Mouse (Mus musculus) embryonic facial prominence, embryonic 14.5 days (tissue): Measurements from ENCODE around the gene Tmem106b. TPM values are rescaled to one million over a fixed set of nuclear protein-coding genes. Genes with fewer than 3 reads are reported as not detected.
A peak's percentile ranks its signal among the peaks of the same experiment; 100 is the strongest.

Experiments used
- ATAC-seq: fragments of 200-750 bp; cut with Nextera tagmentation; 2 replicates; pipeline ENCODE4 v1.8.0; 2017; ENCODE audit warnings: low read depth, moderate number of reproducible peaks, moderate TSS enrichment
- DNase-seq: peaks from one replicate; pipeline ENCODE4 v3.0.0-alpha.2; 2015; ENCODE audit warnings: low spot score
- H3K27ac ChIP-seq: fragments of 300-500 bp; sonication (generic); replicated peaks from 2 replicates; pipeline ENCODE4 v1.5.1; 2014; ENCODE audit warnings: low read depth, mild to moderate bottlenecking, low read length, moderate library complexity
- H3K27me3 ChIP-seq: fragments of 300-500 bp; sonication (generic); replicated peaks from 2 replicates; pipeline ENCODE4 v1.6.1; 2014; ENCODE audit warnings: low read length; ENCODE audit not compliant: control insufficient read depth, insufficient read depth
- H3K36me3 ChIP-seq: fragments of 300-500 bp; sonication (generic); 2 replicates; pipeline ENCODE4 v1.6.1; 2014; ENCODE audit warnings: low read length, mixed read lengths; ENCODE audit not compliant: control insufficient read depth, insufficient read depth
- H3K4me1 ChIP-seq: fragments of 300-500 bp; sonication (generic); 2 replicates; pipeline ENCODE4 v1.6.1; 2014; ENCODE audit warnings: antibody characterized with exemption, low read length; ENCODE audit not compliant: control insufficient read depth, insufficient read depth
- H3K4me2 ChIP-seq: fragments of 300-500 bp; sonication (generic); 2 replicates; pipeline ENCODE4 v1.6.1; 2014; ENCODE audit warnings: low read depth, mild to moderate bottlenecking, low read length, moderate library complexity, mixed read lengths
- H3K4me3 ChIP-seq: fragments of 300-500 bp; sonication (generic); 2 replicates; pipeline ENCODE4 v1.5.1; 2014; ENCODE audit warnings: low read depth, mild to moderate bottlenecking, low read length
- H3K9ac ChIP-seq: fragments of 300-500 bp; sonication (generic); 2 replicates; pipeline ENCODE4 v1.6.1; 2014; ENCODE audit warnings: low read depth, mild to moderate bottlenecking, low read length, moderate library complexity, mixed read lengths
- H3K9me3 ChIP-seq: fragments of 300-500 bp; sonication (generic); 2 replicates; pipeline ENCODE4 v1.6.1; 2016; ENCODE audit warnings: low read length; ENCODE audit not compliant: control insufficient read depth
- WGBS: fragments of 180-500 bp; shearing (Covaris S2); extraction: QIAGEN DNeasy Blood & Tissue Kit; methylation state at CpG from one replicate; pipeline ENCODE4 v1.1.7; 2014; 5-methylcytosine and 5-hydroxymethylcytosine counted together
- polyA plus RNA-seq: library from polyadenylated mRNA; unstranded; fragments of >200 nt; fragmentation: Nextera tagmentation; extraction: Ambion mirVana; gene quantifications from 2 replicates; pipeline ENCODE4 v1.2.1, GENCODE M21; 2014

The Tmem106b gene
- polyA plus RNA-seq, 1 experiment from 2014 or later = 54.6 TPM

GRCm38 (mm10) chr6:13062691-13063255, 6.8 kb upstream of the Tmem106b start:
- no peaks in the 10 kb centered on the region for H3K9me3 ChIP-seq
- WGBS = 73% methylated on average over 2 of the region's 2 CpGs
- H3K4me3 ChIP-seq = no peak overlapping the region

GRCm38 (mm10) chr6:13070147-13070425, 527 bp downstream of the Tmem106b start:
- Histone ChIP-seq H3K9ac (peak overlapping the region; percentile 97), H3K27me3 (no peaks in the 10 kb centered on the region), H3K4me2 (peak overlapping the region; percentile 72), H3K9me3 (no peaks in the 10 kb centered on the region), H3K36me3 (peaks cover 28% of the 10 kb centered on the region), H3K4me3 (peak overlapping the region; percentile 80), H3K4me1 (peaks cover 4% of the 10 kb centered on the region; the same call in 1 of the 2 replicates), H3K27ac (0 out of 2 replicates have a peak overlapping the region, but pooled peaks have one; percentile 50)
- ATAC-seq (no peak; the same call in 1 of the 2 replicates), DNase-seq (no peak)
- WGBS = 1% methylated on average over 11 of the region's 11 CpGs

More at GRCm38 (mm10) chr6:13062691-13063255, 6.8 kb upstream of the Tmem106b start:
- no peaks in the 10 kb centered on the region for H3K36me3 ChIP-seq
- no peak overlapping the region for H3K4me2 ChIP-seq
- H3K27me3 ChIP-seq = no peaks in the 10 kb centered on the region
- no peak overlapping the region for H3K27ac ChIP-seq
- no peak overlapping the region for H3K9ac ChIP-seq
- H3K4me1 ChIP-seq = no peaks in the 10 kb centered on the region
- ATAC-seq = no peak
- no peak for DNase-seq

GRCm38 (mm10) chr6:13070485-13070884, 926 bp downstream of the Tmem106b start:
- Histone ChIP-seq H3K9ac (peak overlapping the region; percentile 97), H3K4me3 (peak overlapping the region; percentile 80), H3K27ac (no peak overlapping the region), H3K4me1 (peaks cover 4% of the 10 kb centered on the region; the same call in 1 of the 2 replicates), H3K9me3 (no peaks in the 10 kb centered on the region), H3K4me2 (peak overlapping the region; percentile 72), H3K27me3 (no peaks in the 10 kb centered on the region), H3K36me3 (peaks cover 32% of the 10 kb centered on the region)
- 46% methylated on average over 4 of the region's 4 CpGs for WGBS
- DNase-seq = no peak
- ATAC-seq = no peak; the same call in 1 of the 2 replicates

- 94% methylated on average over 4 of the region's 4 CpGs for WGBS
- Histone ChIP-seq H3K4me2 (no peak overlapping the region), H3K9me3 (no peaks in the 10 kb centered on the region), H3K9ac (no peak overlapping the region), H3K27me3 (no peaks in the 10 kb centered on the region), H3K4me3 (no peak overlapping the region), H3K36me3 (peaks cover 52% of the 10 kb centered on the region), H3K4me1 (peaks cover 4% of the 10 kb centered on the region; the same call in 1 of the 2 replicates), H3K27ac (no peak overlapping the region)
- DNase-seq (no peak), ATAC-seq (no peak)
Measured at GRCm38 (mm10) chr6:13073036-13073435, 3.5 kb downstream of the Tmem106b start.

GRCm38 (mm10) chr6:13073876-13074275, 4.3 kb downstream of the Tmem106b start:
- H3K36me3 ChIP-seq = peaks cover 60% of the 10 kb centered on the region

GRCm38 (mm10) chr6:13082881-13083280, 13.3 kb downstream of the Tmem106b start:
- peaks cover 68% of the 10 kb centered on the region for H3K36me3 ChIP-seq
- H3K9ac ChIP-seq = no peak overlapping the region
- H3K9me3 ChIP-seq = no peaks in the 10 kb centered on the region
- 90% methylated on average over 9 of the region's 9 CpGs for WGBS
- DNase-seq (no peak), ATAC-seq (no peak)
- no peak overlapping the region for H3K4me2 ChIP-seq
- no peaks in the 10 kb centered on the region for H3K4me1 ChIP-seq
- no peak overlapping the region for H3K4me3 ChIP-seq
- no peaks in the 10 kb centered on the region for H3K27me3 ChIP-seq
- no peak overlapping the region for H3K27ac ChIP-seq

More at GRCm38 (mm10) chr6:13073876-13074275, 4.3 kb downstream of the Tmem106b start:
- Histone ChIP-seq H3K4me2 (no peak overlapping the region), H3K27ac (no peak overlapping the region), H3K4me1 (peaks cover 4% of the 10 kb centered on the region; the same call in 1 of the 2 replicates), H3K9ac (no peak overlapping the region), H3K27me3 (no peaks in the 10 kb centered on the region), H3K4me3 (no peak overlapping the region), H3K9me3 (no peaks in the 10 kb centered on the region)
- WGBS = 83% methylated on average over 2 of the region's 2 CpGs
- no peak for ATAC-seq
- no peak for DNase-seq

GRCm38 (mm10) chr6:13096656-13097435, 27.3 kb downstream of the Tmem106b start:
- no peak overlapping the region for H3K9ac ChIP-seq
- H3K4me1 ChIP-seq = no peaks in the 10 kb centered on the region
- no peaks in the 10 kb centered on the region for H3K9me3 ChIP-seq
- WGBS = 58% methylated on average over 2 of the region's 2 CpGs
- H3K27me3 ChIP-seq = no peaks in the 10 kb centered on the region
- no peaks in the 10 kb centered on the region for H3K36me3 ChIP-seq
- no peak overlapping the region for H3K27ac ChIP-seq
- H3K4me2 ChIP-seq = no peak overlapping the region
- ATAC-seq = no peak
- no peak for DNase-seq
- no peak overlapping the region for H3K4me3 ChIP-seq

GRCm38 (mm10) chr6:13100137-13100536, 30.6 kb downstream of the Tmem106b start:
- H3K27ac ChIP-seq = no peak overlapping the region
- H3K4me2 ChIP-seq = no peak overlapping the region
- no peaks in the 10 kb centered on the region for H3K27me3 ChIP-seq
- no peaks in the 10 kb centered on the region for H3K4me1 ChIP-seq
- H3K9ac ChIP-seq = no peak overlapping the region
- H3K4me3 ChIP-seq = no peak overlapping the region
- no peak for ATAC-seq
- 85% methylated on average over 2 of the region's 2 CpGs for WGBS
- H3K36me3 ChIP-seq = no peaks in the 10 kb centered on the region
- DNase-seq = no peak
- no peaks in the 10 kb centered on the region for H3K9me3 ChIP-seq
